Mouse (Mus musculus) embryonic facial prominence, embryonic 11.5 days (tissue): ENCODE data around the gene Spib. TPM values are rescaled to one million over a fixed set of nuclear protein-coding genes. Genes with fewer than 3 reads are reported as not detected.

ENCODE experiments used
- ATAC-seq: fragments of 200-750 bp; cut with Nextera tagmentation; replicated peaks from 2 replicates; pipeline ENCODE4 v1.8.0; 2017; ENCODE audit warnings: low read depth; ENCODE audit not compliant: insufficient number of reproducible peaks, low FRiP score, low TSS enrichment
- DNase-seq: peaks from one replicate; pipeline ENCODE4 v3.0.0-alpha.2; 2015; ENCODE audit warnings: low spot score
- H3K27ac ChIP-seq: fragments of 300-500 bp; sonication (generic); replicated peaks from 2 replicates; pipeline ENCODE4 v1.5.1; 2014; ENCODE audit warnings: mild to moderate bottlenecking, low read depth, low read length, control low read depth
- H3K27me3 ChIP-seq: fragments of 300-500 bp; sonication (generic); 2 replicates; pipeline ENCODE4 v1.6.1; 2014; ENCODE audit warnings: mild to moderate bottlenecking, low read length, moderate library complexity, mixed read lengths; ENCODE audit not compliant: control insufficient read depth, insufficient read depth
- H3K36me3 ChIP-seq: fragments of 300-500 bp; sonication (generic); replicated peaks from 2 replicates; pipeline ENCODE4 v1.6.1; 2014; ENCODE audit warnings: low read depth, mild to moderate bottlenecking, low read length, moderate library complexity, mixed read lengths; ENCODE audit not compliant: control insufficient read depth, insufficient read depth
- H3K4me1 ChIP-seq: fragments of 300-500 bp; sonication (generic); 2 replicates; pipeline ENCODE4 v1.6.1; 2014; ENCODE audit warnings: low read length, mixed read lengths; ENCODE audit not compliant: control insufficient read depth, insufficient read depth
- H3K4me2 ChIP-seq: fragments of 300-500 bp; sonication (generic); 2 replicates; pipeline ENCODE4 v1.6.1; 2014; ENCODE audit warnings: low read depth, mild to moderate bottlenecking, control low read depth, low read length, moderate library complexity
- H3K4me3 ChIP-seq: fragments of 300-500 bp; sonication (generic); 2 replicates; pipeline ENCODE4 v1.5.1; 2014; ENCODE audit warnings: low read depth, low read length, control low read depth
- H3K9ac ChIP-seq: fragments of 300-500 bp; sonication (generic); replicated peaks from 2 replicates; pipeline ENCODE4 v1.6.1; 2014; ENCODE audit warnings: mild to moderate bottlenecking, control low read depth, low read length
- H3K9me3 ChIP-seq: fragments of 300-500 bp; sonication (generic); replicated peaks from 2 replicates; pipeline ENCODE4 v1.6.1; 2016; ENCODE audit warnings: mild to moderate bottlenecking, low read length, inconsistent platforms, mixed read lengths; ENCODE audit not compliant: control insufficient read depth
- WGBS: fragments of 180-500 bp; shearing (Covaris S2); extraction: QIAGEN DNeasy Blood & Tissue Kit; methylation state at CpG from one replicate; pipeline ENCODE4 v1.1.7; 2014; 5-methylcytosine and 5-hydroxymethylcytosine counted together
- polyA plus RNA-seq: library from polyadenylated mRNA; unstranded; fragments of >200 nt; fragmentation: Nextera tagmentation; extraction: Ambion mirVana; gene quantifications from 2 replicates; pipeline ENCODE4 v1.2.1, GENCODE M21; 2014

The Spib gene
- polyA plus RNA-seq, 1 experiment from 2014 or later, result not detected

DNA sequence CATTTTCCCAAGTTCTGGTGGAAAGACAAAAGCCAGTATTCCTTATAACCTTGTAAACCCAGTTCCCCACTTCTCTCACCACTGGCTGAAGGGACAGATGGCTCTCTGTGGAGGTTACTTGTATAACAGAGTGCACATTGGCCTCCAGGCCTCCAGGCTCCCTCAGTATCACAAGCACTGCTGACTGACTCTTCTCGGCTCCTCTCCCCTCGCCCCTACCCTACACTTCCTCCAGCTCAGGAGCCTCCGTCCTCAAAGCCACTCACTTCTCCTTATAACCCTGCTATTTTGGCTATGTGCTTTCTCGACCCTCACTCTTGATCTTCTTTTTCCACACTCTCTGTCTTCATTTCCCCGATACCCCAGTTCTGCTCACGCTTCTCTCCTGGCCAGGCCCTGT is 33.5 kb upstream of the Spib start:
- no peak overlapping the region for H3K27ac ChIP-seq
- ATAC-seq (no peak), DNase-seq (no peak)
- 62% methylated on average over 6 of the region's 6 CpGs for WGBS
- no peaks in the 10 kb centered on the region for H3K27me3 ChIP-seq
- H3K4me3 ChIP-seq, result no peak overlapping the region
- H3K9ac ChIP-seq, result no peak overlapping the region
- H3K9me3 ChIP-seq, result no peaks in the 10 kb centered on the region
- H3K36me3 ChIP-seq, result no peaks in the 10 kb centered on the region
- H3K4me1 ChIP-seq, result no peaks in the 10 kb centered on the region
- H3K4me2 ChIP-seq, result no peak overlapping the region

DNA sequence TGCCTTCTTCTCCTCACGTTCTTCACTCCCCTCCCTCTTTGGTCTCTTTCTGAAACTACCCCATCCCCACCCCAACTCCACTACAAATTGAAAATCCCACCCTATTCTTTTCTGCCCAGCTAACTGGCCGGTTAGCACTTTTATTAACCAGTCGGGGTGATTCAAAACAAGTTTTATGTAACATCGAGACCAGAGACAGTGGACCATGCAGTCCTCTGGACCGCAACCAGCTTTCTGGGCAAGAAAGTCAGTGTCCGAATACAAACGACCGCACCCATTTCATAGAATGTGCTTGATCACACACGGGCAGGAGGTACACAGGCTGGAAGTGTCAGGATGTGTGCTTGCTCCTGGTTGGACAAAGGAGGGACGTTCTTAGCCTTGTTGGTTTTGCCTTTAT is 32.6 kb upstream of the Spib start:
- no peak overlapping the region for H3K27ac ChIP-seq
- H3K4me3 ChIP-seq, result no peak overlapping the region
- H3K9ac ChIP-seq, result no peak overlapping the region
- WGBS, result 84% methylated on average over 10 of the region's 10 CpGs
- H3K9me3 ChIP-seq, result no peaks in the 10 kb centered on the region
- DNase-seq (no peak), ATAC-seq (no peak)
- H3K4me2 ChIP-seq, result no peak overlapping the region
- no peaks in the 10 kb centered on the region for H3K27me3 ChIP-seq
- H3K36me3 ChIP-seq, result no peaks in the 10 kb centered on the region
- H3K4me1 ChIP-seq, result no peaks in the 10 kb centered on the region

DNA sequence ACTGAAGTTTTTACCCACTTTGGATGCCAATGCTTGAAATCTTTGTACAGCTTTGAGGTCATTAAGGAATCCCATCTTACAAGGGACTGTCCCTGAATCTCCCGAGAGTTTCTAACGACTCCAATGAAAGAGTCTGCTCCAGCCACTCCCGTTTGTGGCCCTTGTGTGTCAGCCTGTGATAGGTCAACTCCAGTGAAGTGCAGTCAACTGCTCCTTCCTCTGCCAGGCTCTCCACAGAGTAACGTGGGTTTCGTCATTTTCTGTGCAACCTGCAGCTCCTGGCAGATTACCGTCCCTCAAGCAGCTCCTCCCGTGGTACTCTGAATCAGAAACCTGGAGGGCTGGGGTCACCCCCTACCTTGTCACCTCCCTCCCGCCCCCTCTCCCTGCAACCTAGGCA is 31.4 kb upstream of the Spib start:
- H3K4me3 ChIP-seq, result no peak overlapping the region
- no peak overlapping the region for H3K27ac ChIP-seq
- H3K4me1 ChIP-seq, result no peaks in the 10 kb centered on the region
- DNase-seq, result no peak
- ATAC-seq, result no peak
- no peaks in the 10 kb centered on the region for H3K27me3 ChIP-seq
- H3K4me2 ChIP-seq, result no peak overlapping the region
- H3K9me3 ChIP-seq, result no peaks in the 10 kb centered on the region
- no peaks in the 10 kb centered on the region for H3K36me3 ChIP-seq
- WGBS, result 47% methylated on average over 8 of the region's 8 CpGs
- H3K9ac ChIP-seq, result no peak overlapping the region

DNA sequence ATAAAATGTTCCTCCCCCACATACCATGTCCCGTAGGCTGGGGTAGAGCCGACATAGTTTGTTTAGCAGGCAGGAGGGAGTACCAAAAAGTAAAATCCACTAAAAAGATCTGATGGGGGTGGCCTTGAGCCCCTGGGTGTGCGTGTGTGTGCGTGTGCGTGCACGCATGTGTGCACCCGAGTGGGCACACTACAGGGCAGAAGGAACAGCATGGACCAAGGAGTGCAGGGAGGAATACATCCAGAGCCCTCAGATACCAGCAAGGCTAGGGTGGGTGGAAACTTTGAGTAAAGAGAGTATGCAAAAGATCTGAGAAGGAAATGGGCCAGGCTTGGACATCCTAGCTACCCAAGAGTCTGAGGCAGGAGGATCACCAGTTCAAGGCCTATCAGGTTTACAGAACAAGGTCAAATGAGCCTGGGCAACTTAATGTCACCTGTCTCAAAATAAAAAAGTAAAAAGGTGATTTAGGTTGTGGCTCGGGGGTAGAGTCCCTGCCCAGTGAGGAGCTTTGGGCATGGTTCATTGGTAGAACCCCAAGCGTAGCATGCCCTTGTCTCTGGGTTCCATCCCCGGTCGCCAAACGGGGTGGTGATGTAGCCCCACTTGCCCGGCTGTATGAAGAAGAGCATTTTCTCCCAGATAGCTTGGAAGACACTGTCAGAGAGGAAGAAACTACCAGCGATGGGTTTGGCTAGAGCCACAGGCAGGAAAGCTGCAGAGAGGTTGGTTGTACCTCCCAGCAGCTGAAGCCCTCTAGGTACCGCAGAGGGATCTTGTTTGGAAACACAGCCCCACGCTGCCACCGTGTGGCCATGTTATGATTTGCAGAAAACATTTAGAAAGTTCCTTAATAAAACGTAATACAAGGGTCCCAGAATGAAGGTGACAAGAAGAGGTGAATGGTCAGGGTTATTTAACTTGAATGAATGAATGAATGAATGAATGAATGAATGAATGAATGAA is 28.8 kb upstream of the Spib start:
- Histone ChIP-seq H3K9me3 (no peaks in the 10 kb centered on the region), H3K27me3 (no peaks in the 10 kb centered on the region), H3K9ac (no peak overlapping the region; the same call in 1 of the 2 replicates), H3K4me1 (no peaks in the 10 kb centered on the region), H3K27ac (no peak overlapping the region), H3K36me3 (no peaks in the 10 kb centered on the region), H3K4me3 (no peak overlapping the region), H3K4me2 (no peak overlapping the region; the same call in 1 of the 2 replicates)
- ATAC-seq, result peak; percentile 65; the same call in 1 of the 2 replicates
- peak; percentile 91 for DNase-seq
- WGBS, result 53% methylated on average over 18 of the region's 18 CpGs

DNA sequence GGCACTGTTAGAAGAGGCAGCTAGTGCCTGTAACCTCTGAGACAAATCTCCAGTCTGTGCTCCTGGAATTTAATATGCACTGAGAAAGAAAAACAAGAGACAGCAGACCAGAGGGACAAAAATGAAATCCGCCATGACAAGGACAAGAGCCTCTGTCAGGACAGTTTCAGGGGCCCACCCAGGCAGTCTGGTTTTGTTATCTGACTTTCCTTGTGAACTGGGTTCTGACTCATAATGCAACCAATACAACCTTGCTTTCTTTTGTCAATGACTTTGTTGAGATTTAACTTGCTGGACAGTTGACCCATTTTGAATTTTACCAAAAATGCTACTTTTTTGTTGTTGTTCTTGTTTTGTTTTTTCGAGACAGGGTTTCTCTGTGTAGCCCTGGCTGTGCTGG is 25.8 kb upstream of the Spib start:
- no peaks in the 10 kb centered on the region for H3K27me3 ChIP-seq
- no peak overlapping the region for H3K4me2 ChIP-seq
- no peak overlapping the region for H3K27ac ChIP-seq
- no peak overlapping the region for H3K9ac ChIP-seq
- H3K36me3 ChIP-seq, result no peaks in the 10 kb centered on the region
- H3K9me3 ChIP-seq, result no peaks in the 10 kb centered on the region
- no peaks in the 10 kb centered on the region for H3K4me1 ChIP-seq
- DNase-seq (no peak), ATAC-seq (no peak)
- no peak overlapping the region for H3K4me3 ChIP-seq
- 70% methylated on average over 2 of the region's 2 CpGs for WGBS

DNA sequence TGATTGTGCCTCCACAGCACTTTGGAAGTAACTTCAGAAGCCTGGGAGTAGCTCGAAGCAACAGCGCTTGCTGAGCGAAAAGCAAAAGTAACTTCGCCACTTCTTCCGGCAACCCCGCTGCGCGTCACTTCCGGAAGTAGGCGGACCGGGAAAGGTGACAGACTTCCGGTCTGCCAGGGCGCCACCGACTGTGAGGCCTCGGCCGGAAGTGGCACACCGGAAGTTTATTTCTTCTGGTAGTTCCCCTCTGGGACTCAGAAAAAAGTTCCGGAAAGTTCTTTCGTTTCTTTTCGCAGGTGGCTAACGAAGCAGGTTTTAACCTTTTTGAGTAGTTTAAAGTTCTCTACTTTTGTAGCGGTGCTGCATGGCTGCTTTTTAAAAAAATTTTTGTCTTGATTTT is 22.0 kb upstream of the Spib start, which contains the start of gene Nr1h2:
Nr1h2 (minus strand) TSS at position 126 of the 400 bp plus-strand sequence.
- 1% methylated on average over 22 of the region's 22 CpGs for WGBS
- H3K27ac ChIP-seq, result peak within 1 kb of the TSS; percentile 84

DNA sequence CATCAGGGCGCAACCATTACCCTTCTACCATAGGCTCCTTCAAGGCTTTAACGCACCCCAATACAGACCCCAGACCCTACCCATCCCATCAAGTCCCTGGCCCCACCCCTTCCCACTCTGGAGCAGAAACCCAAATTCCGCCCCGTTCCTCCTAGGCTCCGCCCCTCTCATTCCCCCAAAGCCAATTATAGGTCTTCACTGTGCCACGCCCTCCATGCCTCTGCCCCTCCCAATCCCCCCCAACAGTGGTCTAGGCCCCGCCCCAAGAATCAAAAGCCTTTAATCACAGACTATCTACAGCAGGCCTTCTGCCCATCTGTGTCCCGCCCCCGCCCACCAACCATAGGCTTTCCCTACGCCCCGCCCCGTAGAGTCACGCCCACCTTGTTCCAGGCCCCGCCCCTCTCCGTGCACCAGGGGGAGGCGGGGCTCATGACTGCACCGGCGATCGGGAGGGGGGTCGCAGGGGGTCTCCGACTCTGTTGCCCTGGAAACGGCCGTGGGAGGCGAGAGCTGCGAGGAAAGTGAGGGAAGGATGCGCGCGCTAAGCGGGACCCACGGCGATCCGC is 21.4 kb upstream of the Spib start:
- peak overlapping the region; percentile 69 for H3K4me2 ChIP-seq
- peak overlapping the region; percentile 62 for H3K9ac ChIP-seq
- peak overlapping the region; percentile 90 for H3K4me3 ChIP-seq
- peak overlapping the region; percentile 84 for H3K27ac ChIP-seq
- peak; percentile 57 for ATAC-seq
- peak; percentile 92 for DNase-seq
- H3K36me3 ChIP-seq, result no peaks in the 10 kb centered on the region; the same call in 1 of the 2 replicates
- no peaks in the 10 kb centered on the region for H3K9me3 ChIP-seq
- no peaks in the 10 kb centered on the region for H3K4me1 ChIP-seq
- H3K27me3 ChIP-seq, result no peaks in the 10 kb centered on the region
- under 1% methylated on average over 32 of the region's 32 CpGs for WGBS

More for the DNA sequence above, 22.0 kb upstream of the Spib start, which contains the start of gene Nr1h2:
- peak within 1 kb of the TSS; percentile 62 for H3K9ac ChIP-seq
- DNase-seq (peak; percentile 98), ATAC-seq (peak; percentile 26; the same call in 1 of the 2 replicates)
- H3K27me3 ChIP-seq, result no peaks in the 10 kb centered on the region
- H3K4me1 ChIP-seq, result no peaks in the 10 kb centered on the region
- peak within 1 kb of the TSS; percentile 90 for H3K4me3 ChIP-seq
- H3K4me2 ChIP-seq, result peak within 1 kb of the TSS; percentile 69
- no peaks in the 10 kb centered on the region; the same call in 1 of the 2 replicates for H3K36me3 ChIP-seq
- H3K9me3 ChIP-seq, result no peaks in the 10 kb centered on the region
